Mouse (Mus musculus) brain, embryonic 14.5 days (tissue): ENCODE results near the gene Iqgap3.

Source experiments
- CTCF ChIP-seq: fragments of 200-500 bp; IDR thresholded peaks from 2 replicates; pipeline ENCODE4 v1.5.1; 2012; ENCODE audit warnings: inconsistent platforms, mild to moderate bottlenecking, moderate library complexity, borderline replicate concordance; ENCODE audit not compliant: insufficient read depth, insufficient read length; ENCODE audit errors: extremely low read depth
- POLR2A ChIP-seq: fragments of 200-500 bp; IDR thresholded peaks from 2 replicates; pipeline ENCODE4 v1.6.1; 2012; ENCODE audit warnings: mild to moderate bottlenecking, inconsistent platforms, borderline replicate concordance; ENCODE audit not compliant: poor library complexity, insufficient read depth, insufficient read length, severe bottlenecking; ENCODE audit errors: extremely low read depth

GRCm38 (mm10) chr3:88170361-88170760 lies 88.6 kb downstream of the Iqgap3 start:
- no peak for TF ChIP-seq CTCF
- no peak for TF ChIP-seq POLR2A
